Mouse (Mus musculus): ENCODE measurements around the gene Acy3. TPM values are rescaled to one million over a fixed set of nuclear protein-coding genes. Genes with fewer than 3 reads are reported as not detected.

Gene Acy3
- polyA plus RNA-seq, 1 experiment from 2014 or later: 9.5 TPM

DNA sequence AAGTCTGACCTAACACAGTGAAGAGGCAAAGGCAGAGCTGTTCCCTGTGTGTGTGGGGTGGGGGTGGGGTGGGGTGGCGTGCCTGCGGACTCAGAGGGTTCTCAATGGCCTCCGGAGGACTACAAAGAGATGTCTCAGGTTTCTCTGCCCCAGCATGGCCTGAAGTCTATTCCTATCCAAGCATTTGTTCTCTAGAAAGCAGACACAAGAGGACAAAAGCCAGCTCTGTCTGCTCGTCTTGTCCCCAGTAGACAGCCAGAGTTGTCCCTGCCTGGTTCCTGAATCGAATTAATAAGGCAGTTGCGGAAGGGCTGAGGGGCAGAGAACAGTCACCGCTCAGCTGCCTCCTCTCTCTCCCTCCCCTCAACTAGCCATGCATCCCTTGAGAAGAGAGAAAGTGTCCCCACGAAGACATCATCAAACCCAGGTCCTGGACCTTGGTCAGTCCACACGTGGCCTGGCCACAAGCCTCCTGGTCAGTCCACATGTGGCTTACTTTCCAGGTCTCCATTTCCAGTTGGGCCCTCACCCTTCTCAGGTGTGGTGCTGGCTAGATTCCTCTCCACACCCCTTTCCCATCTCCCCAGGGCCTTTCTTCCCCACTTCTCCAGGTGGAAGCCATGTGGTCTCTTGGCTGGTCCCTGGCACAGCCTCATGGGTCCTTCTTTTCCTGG lies 2.7 kb upstream of the Acy3 start:
- peak overlapping the region; percentile 80 for H3K27ac ChIP-seq
- H3K4me1 ChIP-seq: peaks cover 55% of the 10 kb centered on the region
- H3K36me3 ChIP-seq: no peaks in the 10 kb centered on the region
- 55% methylated on average over 9 of the region's 9 CpGs for WGBS
- no peaks in the 10 kb centered on the region for H3K9me3 ChIP-seq
- 0 out of 2 replicates have a peak, but pooled peaks cover 4% of the 10 kb centered on the region for H3K27me3 ChIP-seq (ENCODE audit: insufficient read depth, poor library complexity, severe bottlenecking)
- no peak overlapping the region for H3K4me3 ChIP-seq
- DNase-seq (ENCODE audit: low spot score): no peak

DNA sequence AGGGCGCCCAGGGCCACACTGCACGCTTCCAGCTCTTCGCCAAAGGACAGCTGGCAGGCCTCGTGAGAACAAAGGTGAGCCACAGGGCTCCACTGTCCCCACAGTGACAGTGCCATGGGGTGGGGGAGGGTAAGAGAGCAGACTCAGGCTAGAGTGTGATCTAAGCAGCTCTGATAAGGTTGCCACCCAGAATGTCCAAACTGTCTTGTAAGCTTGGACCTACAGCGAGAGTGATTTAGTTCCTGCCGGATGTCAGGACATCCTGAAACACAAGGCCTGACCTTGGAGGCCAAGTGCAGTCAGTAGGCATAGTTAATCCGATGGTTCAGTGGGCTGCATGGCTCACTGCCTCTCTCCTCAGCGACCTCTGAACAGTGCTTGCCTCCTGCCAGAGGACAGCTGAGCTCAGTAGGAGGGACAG lies 1.1 kb upstream of the Acy3 start:
- H3K27me3 ChIP-seq (ENCODE audit: insufficient read depth, poor library complexity, severe bottlenecking): 0 out of 2 replicates have a peak, but pooled peaks cover 4% of the 10 kb centered on the region
- WGBS: 20% methylated on average over 8 of the region's 8 CpGs
- no peak for DNase-seq (ENCODE audit: low spot score)
- H3K4me1 ChIP-seq: peaks cover 55% of the 10 kb centered on the region
- no peak overlapping the region for H3K4me3 ChIP-seq
- no peaks in the 10 kb centered on the region for H3K36me3 ChIP-seq
- no peaks in the 10 kb centered on the region for H3K9me3 ChIP-seq
- peak overlapping the region; percentile 80 for H3K27ac ChIP-seq

DNA sequence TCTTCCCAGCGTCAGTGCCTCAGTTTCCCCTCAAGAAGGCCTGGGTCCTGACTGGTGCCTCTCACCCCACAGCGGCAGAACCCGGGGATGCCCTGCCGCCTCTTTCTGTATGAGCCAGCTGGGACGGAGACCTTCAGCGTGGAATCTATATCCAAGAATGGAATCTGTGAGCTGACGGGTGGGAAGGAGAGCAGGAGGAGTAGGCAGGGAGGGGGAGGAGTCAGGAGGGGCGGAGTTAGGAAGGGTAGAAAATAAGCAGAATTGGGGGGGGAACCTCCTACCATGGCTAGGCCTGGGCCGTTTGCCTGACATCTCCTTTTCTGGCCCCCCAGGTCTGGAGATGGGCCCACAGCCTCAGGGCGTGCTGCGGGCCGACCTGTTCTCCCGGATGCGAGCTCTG lies 1.7 kb downstream of the Acy3 start:
- H3K36me3 ChIP-seq: no peaks in the 10 kb centered on the region
- 77% methylated on average over 14 of the region's 14 CpGs for WGBS

DNA sequence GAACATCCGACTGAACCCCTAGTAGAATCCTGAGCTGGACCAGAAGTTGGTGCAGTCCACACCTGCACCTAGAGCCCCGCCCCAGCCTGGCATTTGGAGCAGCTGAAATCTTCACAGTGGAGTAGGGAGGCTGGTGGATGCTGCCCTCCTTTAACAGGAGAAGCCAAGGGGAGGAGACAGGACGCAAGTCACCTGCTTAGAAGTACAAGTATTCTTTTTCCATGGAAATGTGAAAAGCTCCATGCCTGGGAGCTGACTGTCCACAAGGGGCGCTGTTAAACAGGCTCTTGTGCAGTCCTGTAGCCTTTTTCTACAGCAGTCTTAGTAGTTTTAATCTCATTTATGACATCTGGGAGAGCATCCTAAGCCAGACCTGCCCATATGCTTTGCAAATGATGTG lies 2.4 kb downstream of the Acy3 start:
- WGBS: 84% methylated on average over 4 of the region's 4 CpGs
- no peak for DNase-seq (ENCODE audit: low spot score)
- Histone ChIP-seq H3K27me3 (ENCODE audit: insufficient read depth, poor library complexity, severe bottlenecking) (0 out of 2 replicates have a peak, but pooled peaks cover 6% of the 10 kb centered on the region), H3K27ac (no peak overlapping the region), H3K36me3 (no peaks in the 10 kb centered on the region), H3K9me3 (no peaks in the 10 kb centered on the region), H3K4me3 (no peak overlapping the region), H3K4me1 (peaks cover 62% of the 10 kb centered on the region)

More for the DNA sequence above, 1.7 kb downstream of the Acy3 start:
- DNase-seq (ENCODE audit: low spot score): no peak
- H3K27me3 ChIP-seq (ENCODE audit: insufficient read depth, poor library complexity, severe bottlenecking): 0 out of 2 replicates have a peak, but pooled peaks cover 6% of the 10 kb centered on the region
- H3K9me3 ChIP-seq: no peaks in the 10 kb centered on the region
- no peak overlapping the region for H3K4me3 ChIP-seq
- peaks cover 69% of the 10 kb centered on the region for H3K4me1 ChIP-seq
- no peak overlapping the region; the same call in 1 of the 2 replicates for H3K27ac ChIP-seq

DNA sequence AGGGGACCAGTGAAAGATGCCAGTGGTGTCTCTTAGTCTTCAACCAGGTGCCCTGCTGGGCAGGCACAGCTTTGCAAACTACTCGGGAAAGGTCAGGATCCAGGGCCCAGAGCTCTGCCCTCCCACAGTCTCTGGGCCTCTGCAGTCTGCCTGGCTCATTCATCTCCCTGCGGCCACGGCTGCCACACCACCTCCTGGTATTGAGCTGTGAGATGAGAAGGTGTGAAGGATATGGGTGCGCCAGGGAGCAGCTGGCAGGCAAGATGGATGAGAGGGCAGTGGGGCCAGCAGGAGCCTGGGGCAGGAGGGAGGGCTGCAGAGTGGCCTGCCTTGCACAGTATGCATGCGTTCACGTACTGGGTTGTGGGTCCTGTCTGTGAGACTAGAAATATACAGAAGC lies 4.4 kb downstream of the Acy3 start:
- Histone ChIP-seq H3K4me3 (no peak overlapping the region), H3K9me3 (no peaks in the 10 kb centered on the region), H3K27me3 (ENCODE audit: insufficient read depth, poor library complexity, severe bottlenecking) (0 out of 2 replicates have a peak, but pooled peaks cover 6% of the 10 kb centered on the region), H3K27ac (no peak overlapping the region), H3K36me3 (no peaks in the 10 kb centered on the region), H3K4me1 (peaks cover 41% of the 10 kb centered on the region)
- WGBS: 56% methylated on average over 6 of the region's 6 CpGs
- DNase-seq (ENCODE audit: low spot score): no peak

DNA sequence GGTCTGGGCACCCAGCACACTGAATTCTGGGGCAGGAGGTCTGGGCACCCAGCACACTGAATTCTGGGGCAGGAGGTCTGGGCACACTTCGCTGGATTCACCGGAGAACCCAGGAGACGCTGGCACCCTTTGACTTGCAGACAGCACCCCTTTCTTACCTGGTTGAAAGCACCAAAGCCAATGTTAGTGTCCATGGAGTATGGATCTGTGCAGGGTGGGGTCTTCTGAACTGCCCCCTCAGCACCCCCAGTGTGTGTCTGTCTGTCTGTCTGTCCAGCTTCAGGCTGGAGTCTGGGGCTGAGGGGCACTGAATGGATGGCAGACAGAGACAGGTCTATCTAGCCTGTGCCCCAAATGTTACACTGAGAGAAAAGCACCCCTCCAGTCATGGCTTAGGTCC lies 5.2 kb downstream of the Acy3 start:
- Histone ChIP-seq H3K27ac (no peak overlapping the region), H3K4me3 (no peak overlapping the region)
- WGBS: 84% methylated on average over 3 of the region's 3 CpGs

DNA sequence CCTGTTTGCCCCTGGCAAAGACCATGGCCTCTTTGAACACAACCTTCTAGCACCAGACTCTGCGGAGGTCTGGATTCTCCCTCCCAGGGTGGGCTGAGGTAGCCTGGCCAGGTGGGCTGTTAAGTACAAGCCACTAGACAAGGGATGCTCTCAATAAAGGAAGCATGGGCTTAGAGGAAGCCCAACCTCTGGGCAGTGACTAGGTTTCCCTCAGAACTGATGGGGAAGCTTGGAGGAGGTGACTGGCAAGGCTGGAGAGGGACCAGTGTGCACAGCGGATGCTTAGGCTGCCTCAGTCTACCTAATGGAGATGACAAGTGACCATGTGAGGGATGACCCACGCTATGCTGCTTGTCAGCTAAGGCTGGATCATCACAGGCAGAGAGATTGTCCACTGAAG lies 5.6 kb downstream of the Acy3 start:
- H3K4me1 ChIP-seq: peaks cover 33% of the 10 kb centered on the region
- WGBS: 81% methylated on average over 3 of the region's 3 CpGs
- no peak overlapping the region for H3K27ac ChIP-seq
- H3K9me3 ChIP-seq: no peaks in the 10 kb centered on the region
- no peaks in the 10 kb centered on the region for H3K36me3 ChIP-seq
- H3K4me3 ChIP-seq: no peak overlapping the region
- 0 out of 2 replicates have a peak, but pooled peaks cover 6% of the 10 kb centered on the region for H3K27me3 ChIP-seq (ENCODE audit: insufficient read depth, poor library complexity, severe bottlenecking)
- DNase-seq (ENCODE audit: low spot score): no peak

More for the DNA sequence above, 5.2 kb downstream of the Acy3 start:
- no peak for DNase-seq (ENCODE audit: low spot score)
- H3K36me3 ChIP-seq: no peaks in the 10 kb centered on the region
- 0 out of 2 replicates have a peak, but pooled peaks cover 6% of the 10 kb centered on the region for H3K27me3 ChIP-seq (ENCODE audit: insufficient read depth, poor library complexity, severe bottlenecking)
- H3K9me3 ChIP-seq: no peaks in the 10 kb centered on the region
- H3K4me1 ChIP-seq: peaks cover 34% of the 10 kb centered on the region

DNA sequence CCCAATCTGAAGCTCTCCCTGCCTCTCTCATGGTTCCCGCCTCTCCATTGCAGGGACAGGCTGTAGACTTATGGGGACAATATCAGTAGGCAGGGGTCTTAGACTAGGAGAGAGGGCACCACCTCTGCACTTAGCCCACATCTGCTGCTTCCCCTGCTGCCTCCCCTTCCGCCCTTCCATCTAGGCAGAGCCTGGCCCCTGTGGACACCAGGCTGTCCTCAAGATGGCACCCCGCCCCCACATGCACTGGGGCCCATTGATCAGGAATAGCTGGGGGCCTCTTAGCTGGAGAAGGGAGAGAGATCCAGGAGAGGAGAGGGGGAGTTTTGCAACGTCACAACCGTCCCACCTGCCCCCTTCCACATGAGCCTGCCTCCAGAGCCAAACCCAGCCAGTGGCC lies 6.0 kb downstream of the Acy3 start, which contains the start of gene Tbx10:
Tbx10 (plus strand) TSS at position 337 of the 400 bp plus-strand sequence.
- H3K36me3 ChIP-seq: no peaks in the 10 kb centered on the region
- peaks cover 34% of the 10 kb centered on the region for H3K4me1 ChIP-seq
- WGBS: 38% methylated on average over 5 of the region's 5 CpGs
- no peak within 1 kb of the TSS for H3K27ac ChIP-seq
- 0 out of 2 replicates have a peak, but pooled peaks cover 6% of the 10 kb centered on the region for H3K27me3 ChIP-seq (ENCODE audit: insufficient read depth, poor library complexity, severe bottlenecking)
- H3K4me3 ChIP-seq: no peak within 1 kb of the TSS
- no peaks in the 10 kb centered on the region for H3K9me3 ChIP-seq
- DNase-seq (ENCODE audit: low spot score): no peak

DNA sequence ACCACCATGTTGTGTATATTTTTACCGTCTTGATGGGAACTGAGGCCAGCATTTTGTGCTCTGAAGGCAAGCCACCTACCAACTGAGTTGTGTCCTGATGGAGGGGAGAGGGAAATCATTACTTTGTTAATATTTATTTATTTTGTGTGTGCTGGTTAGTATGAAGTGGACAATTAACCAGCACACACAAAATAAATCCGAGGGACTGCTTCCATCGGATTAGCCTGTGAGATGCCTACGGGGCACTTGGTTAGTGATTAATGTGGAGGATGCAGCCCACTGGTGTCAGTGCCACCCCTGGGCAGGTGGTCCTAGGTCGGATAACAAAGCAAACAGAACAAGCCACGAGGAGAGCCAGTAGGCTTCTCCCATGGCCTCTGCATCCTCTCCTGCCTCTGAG lies 8.6 kb downstream of the Acy3 start:
- no peak for DNase-seq (ENCODE audit: low spot score)
- Histone ChIP-seq H3K36me3 (no peaks in the 10 kb centered on the region), H3K27me3 (ENCODE audit: insufficient read depth, poor library complexity, severe bottlenecking) (0 out of 2 replicates have a peak, but pooled peaks cover 13% of the 10 kb centered on the region), H3K4me1 (peaks cover 38% of the 10 kb centered on the region), H3K27ac (no peak overlapping the region), H3K9me3 (no peaks in the 10 kb centered on the region), H3K4me3 (no peak overlapping the region)
- 67% methylated on average over 6 of the region's 6 CpGs for WGBS

DNA sequence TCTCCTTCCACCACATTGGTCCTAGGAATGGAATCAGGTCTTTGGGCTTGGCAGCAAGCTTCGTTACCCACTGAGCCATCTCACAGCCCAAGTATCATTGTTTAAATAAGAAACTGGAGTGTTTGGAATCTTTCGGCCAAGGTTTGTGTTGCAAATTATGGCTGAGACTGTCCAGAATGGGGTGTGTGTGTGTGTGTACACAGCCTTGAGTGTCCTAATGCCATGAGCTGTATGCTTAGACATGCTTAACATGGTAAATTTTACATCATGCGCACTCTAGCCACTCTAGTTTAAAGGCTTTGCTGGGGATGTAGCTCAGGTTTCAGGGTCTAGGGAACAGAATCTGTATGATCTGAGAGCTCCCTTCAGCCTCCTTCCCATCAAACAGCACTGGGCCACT lies 9.1 kb downstream of the Acy3 start:
- H3K36me3 ChIP-seq: no peaks in the 10 kb centered on the region

DNA sequence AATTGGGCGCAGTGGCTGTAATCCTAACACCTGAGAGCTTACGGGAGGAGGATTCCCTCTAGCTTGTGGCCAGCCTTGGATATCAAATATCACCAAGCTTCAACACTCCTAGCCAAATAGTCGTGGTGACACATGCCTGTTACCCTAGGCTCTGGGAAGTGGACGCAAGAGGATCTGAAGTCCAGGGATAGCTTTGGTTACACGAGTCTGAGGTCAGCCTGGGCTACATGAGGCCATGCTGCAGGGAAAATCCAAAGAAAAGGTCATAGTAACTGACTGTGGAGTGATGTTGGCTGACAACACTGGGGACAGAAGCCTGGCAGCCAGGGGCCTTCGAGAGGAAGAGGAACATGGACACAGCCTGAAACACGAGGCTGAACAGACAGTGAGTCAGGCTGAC lies 9.7 kb downstream of the Acy3 start:
- H3K4me1 ChIP-seq: peaks cover 33% of the 10 kb centered on the region
- no peaks in the 10 kb centered on the region for H3K36me3 ChIP-seq
- H3K27me3 ChIP-seq (ENCODE audit: insufficient read depth, poor library complexity, severe bottlenecking): 0 out of 2 replicates have a peak, but pooled peaks cover 9% of the 10 kb centered on the region
- no peak for DNase-seq (ENCODE audit: low spot score)
- 64% methylated on average over 7 of the region's 7 CpGs for WGBS
- H3K27ac ChIP-seq: no peak overlapping the region
- H3K4me3 ChIP-seq: no peak overlapping the region
- H3K9me3 ChIP-seq: no peaks in the 10 kb centered on the region

More for the DNA sequence above, 9.1 kb downstream of the Acy3 start:
- Histone ChIP-seq H3K27me3 (ENCODE audit: insufficient read depth, poor library complexity, severe bottlenecking) (0 out of 2 replicates have a peak, but pooled peaks cover 13% of the 10 kb centered on the region), H3K9me3 (no peaks in the 10 kb centered on the region), H3K4me3 (no peak overlapping the region), H3K27ac (no peak overlapping the region), H3K4me1 (peaks cover 35% of the 10 kb centered on the region)
- 95% methylated on average over 3 of the region's 3 CpGs for WGBS
- no peak for DNase-seq (ENCODE audit: low spot score)

DNA sequence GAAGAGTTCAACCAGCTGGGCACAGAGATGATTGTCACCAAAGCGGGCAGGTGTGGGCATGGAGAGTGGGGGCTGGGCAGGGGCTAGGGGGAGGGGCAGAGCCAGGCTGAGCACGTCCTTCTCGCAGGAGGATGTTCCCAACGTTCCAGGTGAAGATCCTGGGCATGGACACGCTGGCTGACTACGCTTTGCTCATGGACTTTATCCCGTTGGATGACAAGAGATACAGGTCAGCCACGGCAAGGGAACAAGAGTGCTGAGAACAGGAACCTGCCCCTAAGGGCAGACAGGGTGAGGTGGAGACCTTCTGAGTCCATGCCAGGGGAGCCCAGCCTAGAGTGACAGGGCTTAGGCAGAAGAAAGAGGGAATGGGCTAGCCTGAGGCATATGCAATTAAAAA lies 10.4 kb downstream of the Acy3 start:
- Histone ChIP-seq H3K9me3 (no peaks in the 10 kb centered on the region), H3K27ac (no peak overlapping the region), H3K4me3 (no peak overlapping the region), H3K4me1 (peaks cover 37% of the 10 kb centered on the region), H3K27me3 (ENCODE audit: insufficient read depth, poor library complexity, severe bottlenecking) (0 out of 2 replicates have a peak, but pooled peaks cover 7% of the 10 kb centered on the region), H3K36me3 (no peaks in the 10 kb centered on the region)
- 77% methylated on average over 8 of the region's 8 CpGs for WGBS
- no peak for DNase-seq (ENCODE audit: low spot score)

DNA sequence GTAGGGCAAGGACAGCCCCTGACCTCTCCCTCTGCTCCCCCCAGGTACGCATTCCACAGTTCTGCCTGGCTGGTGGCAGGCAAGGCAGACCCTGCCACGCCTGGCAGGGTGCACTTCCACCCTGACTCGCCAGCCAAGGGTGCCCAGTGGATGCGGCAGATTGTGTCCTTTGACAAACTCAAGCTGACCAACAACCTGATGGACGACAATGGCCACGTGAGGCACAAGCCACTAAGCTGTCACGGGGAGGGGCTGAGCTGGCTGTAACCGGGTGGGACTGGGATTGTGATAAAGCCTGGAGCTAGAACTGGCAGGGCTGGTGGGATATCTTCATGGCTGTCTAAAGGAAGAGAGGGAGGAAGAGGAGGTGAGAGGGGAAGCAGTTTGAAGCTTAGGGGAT lies 10.9 kb downstream of the Acy3 start:
- Histone ChIP-seq H3K27ac (no peak overlapping the region), H3K4me3 (no peak overlapping the region), H3K9me3 (no peaks in the 10 kb centered on the region), H3K36me3 (no peaks in the 10 kb centered on the region), H3K4me1 (peaks cover 40% of the 10 kb centered on the region), H3K27me3 (ENCODE audit: insufficient read depth, poor library complexity, severe bottlenecking) (0 out of 2 replicates have a peak, but pooled peaks cover 7% of the 10 kb centered on the region)
- 44% methylated on average over 8 of the region's 8 CpGs for WGBS
- DNase-seq (ENCODE audit: low spot score): no peak
